Mouse (Mus musculus) spleen, adult 12 weeks (tissue): ENCODE measurements around the gene Sap18b.
"Not testable (repeated sequence)": the region's sequence is repeated elsewhere in the genome, so short reads cannot be mapped to it uniquely, and the experiment has no call there.

Experiments
- DNase-seq: peaks from one replicate; pipeline ENCODE4 v3.0.0; 2022; ENCODE audit warnings: low spot score

The Sap18b gene

GRCm38 (mm10) chr8:95822096-95822495 lies 3.0 kb upstream of the Sap18b start:
- no peak for DNase-seq

DNA sequence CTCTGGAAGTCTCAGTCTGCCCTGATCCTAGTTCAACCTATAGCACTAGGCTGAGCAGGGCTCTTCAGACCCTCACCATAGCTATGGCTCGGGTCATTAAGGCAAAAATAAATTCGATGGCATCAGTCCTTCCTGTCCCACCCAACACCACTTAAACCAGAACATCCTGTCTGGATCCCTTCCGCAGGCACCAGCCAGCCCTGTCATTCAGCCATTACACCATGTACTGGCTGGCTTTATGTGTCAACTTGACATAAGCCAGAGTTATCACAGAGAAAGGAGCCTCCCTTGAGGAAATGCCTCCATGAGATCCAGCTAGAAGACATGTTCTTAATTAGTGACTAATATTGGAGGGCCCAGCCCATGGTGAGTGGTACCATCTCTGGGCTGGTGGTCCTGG lies 2.4 kb upstream of the Sap18b start:
- DNase-seq: no peak

- DNase-seq: no peak
Observed at GRCm38 (mm10) chr8:95830144-95830543, 5.0 kb downstream of the Sap18b start.

DNA sequence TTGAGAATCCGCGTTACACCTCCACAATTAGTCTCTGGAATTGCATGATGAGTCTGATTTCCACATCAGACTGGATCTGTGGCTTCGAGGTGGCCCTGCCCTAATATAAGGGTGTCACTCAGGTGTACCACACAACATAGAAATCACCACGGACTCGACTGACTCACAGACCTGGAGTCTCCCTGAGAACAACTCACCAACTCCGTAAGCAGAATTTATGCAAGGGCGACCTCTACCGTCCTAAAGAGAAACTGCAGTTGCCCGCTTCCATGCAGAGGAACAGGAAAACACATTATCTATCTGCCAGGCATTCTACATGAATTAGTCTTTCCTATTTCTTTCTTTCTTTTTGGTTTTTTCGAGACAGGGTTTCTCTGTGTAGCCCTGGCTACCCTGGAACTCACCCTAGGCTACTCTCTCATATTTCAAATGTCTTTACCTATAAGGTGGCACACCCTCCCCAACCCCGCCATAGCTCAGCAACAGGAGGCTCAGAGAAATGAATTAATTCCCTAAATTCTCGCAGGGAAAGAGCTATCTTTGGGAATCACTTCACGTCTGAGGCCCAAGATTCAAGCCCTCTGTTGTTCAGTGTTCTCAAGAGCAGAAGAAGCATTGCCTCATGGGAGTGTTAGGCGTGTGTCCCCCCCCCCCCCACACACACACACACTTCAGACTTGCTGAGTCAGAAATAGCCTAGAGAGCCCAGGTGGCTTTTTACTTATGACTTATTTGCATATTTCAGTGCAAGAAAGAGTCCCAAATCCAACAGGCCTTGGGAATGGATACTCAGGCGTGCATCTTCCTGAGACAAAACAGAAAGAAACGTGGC lies 7.7 kb downstream of the Sap18b start:
- peak; percentile 73 for DNase-seq

GRCm38 (mm10) chr8:95833435-95833984 lies 8.4 kb downstream of the Sap18b start:
- DNase-seq: no peak

- DNase-seq: no peak
Observed at GRCm38 (mm10) chr8:95835891-95836290, 10.7 kb downstream of the Sap18b start.

- DNase-seq: no peak
Observed at GRCm38 (mm10) chr8:95837266-95837665, 12.1 kb downstream of the Sap18b start.

DNA sequence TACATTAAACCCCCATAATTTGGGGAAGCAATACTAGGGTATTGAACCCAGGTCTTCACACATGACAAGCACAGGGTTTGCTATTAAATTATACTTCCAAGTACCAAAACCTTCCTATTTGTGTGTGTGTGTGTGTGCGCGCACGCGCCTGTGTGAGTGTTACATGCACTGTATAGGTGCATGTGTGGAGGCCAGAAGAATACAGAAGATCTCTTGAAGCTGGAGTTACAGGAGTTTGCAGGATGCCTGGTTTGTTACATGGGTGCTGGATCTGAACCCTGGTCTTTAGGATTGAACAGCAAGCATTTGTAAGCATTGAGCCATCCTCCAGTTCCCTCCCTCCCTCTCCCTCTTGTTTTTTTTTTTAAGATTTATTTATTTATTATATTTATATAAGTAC lies 14.1 kb downstream of the Sap18b start:
- no peak for DNase-seq

GRCm38 (mm10) chr8:95841436-95841835 lies 16.3 kb downstream of the Sap18b start:
- DNase-seq: no peak

DNA sequence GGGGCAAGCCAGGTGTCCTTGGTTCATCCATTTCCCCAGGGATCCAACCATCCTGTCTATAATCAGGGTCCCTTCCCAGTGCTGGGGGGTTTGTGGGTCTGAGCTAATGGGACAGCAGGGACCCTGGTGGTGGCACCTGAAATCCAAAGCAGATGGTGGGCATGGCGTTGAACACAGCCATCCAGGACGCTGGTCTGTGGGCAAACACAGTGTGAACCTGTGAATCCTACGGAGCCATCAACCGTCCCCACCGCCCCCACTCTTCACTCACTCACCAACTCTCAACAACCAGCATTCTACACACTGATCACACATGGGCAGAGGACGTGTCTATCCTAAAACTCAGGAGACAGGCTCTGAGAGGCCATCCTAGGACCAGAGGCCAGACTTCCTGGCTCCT lies 18.8 kb downstream of the Sap18b start:
- DNase-seq: no peak

DNA sequence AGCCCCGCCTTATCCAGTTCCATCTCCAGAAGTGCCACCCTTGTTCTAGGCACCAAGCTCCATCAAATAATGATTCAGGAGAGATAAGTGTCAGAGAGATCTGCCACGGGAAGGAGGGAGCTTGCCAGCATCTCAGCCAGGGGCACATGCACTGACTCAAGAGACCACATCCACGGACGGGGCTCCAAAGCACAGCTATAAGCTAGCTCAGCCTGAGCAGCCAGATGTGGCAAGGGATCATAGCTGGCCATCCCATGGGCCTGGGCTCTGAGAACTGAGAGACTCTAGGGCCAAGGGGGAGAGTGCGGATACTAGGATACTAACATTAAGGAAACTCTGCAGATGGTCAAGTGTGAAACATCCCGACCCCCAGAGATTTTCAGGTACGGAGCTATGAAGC lies 19.9 kb downstream of the Sap18b start:
- DNase-seq: no peak

DNA sequence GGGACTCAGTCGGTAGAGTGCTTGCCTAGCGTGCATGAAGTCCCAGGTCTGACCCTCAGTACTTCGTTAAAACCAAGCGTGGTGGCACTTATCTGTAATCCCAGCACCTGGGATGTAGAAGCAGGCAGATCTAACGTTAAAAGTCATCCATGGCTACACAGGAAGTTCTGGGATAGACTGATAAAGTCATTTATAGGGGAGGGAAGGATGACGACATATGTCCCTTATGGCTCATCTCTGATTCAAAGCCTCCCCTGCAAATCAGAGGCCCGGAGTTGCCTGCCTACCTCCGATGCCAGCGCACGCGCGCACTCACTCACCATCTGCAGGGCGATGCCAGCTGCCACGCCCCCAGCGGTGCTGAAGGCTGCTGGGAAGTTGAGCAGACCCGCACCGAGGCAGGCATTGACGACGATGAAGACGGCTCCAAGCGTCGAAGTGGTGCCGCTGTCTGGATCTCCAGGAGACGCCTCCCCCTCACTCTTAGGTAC lies 23.0 kb downstream of the Sap18b start:
- DNase-seq: no peak

DNA sequence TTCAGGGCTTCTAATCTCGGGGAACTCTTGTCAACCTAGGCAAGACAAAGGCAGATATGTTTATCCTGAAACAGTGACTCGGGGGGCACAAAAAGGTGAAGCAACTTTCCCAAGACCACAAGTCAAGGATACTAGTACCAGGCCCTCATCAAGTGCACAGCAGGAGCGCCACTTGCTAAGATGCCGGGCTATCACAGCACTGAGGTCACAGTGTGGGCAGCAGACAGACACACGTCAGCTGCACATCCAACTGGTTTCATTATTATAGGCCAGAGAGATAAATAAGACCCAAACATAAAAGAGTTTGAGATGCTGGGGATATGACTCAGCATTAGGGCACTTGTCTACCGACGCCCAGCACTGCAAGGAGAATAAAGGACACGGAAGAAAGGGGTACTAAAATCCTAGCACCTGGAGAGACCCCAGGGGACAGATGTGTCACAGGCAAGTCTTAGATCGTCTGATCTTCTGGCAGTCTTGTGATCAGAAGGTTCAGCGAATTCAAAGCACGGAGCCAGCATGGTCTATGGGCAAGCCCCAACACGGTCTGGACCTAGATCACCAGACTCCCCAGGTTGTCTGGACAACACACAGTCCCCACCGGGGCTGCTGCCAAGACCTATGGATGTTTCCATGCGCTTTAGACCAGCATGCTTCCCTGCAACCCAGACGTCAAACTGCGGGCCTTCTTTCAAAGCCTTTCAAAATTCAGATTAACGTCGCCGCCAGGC lies 23.8 kb downstream of the Sap18b start:
- DNase-seq: no peak

- DNase-seq: no peak
Observed at GRCm38 (mm10) chr8:95850326-95850725, 25.2 kb downstream of the Sap18b start.

- no peak for DNase-seq
Observed at GRCm38 (mm10) chr8:95852290-95852689, 27.1 kb downstream of the Sap18b start.

DNA sequence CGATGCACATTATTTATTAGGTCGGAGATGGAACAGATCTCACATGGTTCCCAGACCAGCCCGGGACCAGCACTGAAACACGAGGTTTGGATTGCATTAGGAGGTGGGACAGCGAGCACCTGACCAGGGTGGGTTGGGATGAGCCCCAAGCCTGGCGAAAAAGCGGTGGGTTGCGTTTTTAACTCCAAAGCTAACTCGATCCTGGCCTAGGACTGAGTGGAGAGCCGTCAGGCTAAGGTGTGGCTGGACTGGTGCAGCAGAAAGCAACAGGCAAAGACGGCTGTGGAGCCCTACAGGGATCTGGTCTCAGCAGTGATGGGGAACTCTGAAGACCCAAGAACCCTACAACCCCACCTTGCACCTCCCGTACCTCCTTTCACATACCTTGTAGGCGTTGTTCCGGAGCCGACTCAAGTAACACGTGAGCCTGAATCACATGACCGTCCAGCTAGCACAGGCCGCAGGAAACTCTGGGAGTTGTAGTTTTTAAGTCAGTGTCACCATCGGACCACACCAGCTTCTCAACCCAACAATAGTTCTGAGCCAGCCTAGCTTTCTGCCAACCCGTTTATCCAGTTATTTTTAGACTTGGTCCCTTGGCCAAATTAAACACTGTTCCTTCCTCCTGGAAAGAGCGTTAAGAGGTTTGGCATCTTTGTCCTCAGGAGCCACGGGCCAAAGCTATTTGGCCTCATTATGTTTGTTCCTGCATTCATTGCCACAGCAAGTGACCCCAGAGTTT lies 28.1 kb downstream of the Sap18b start, which contains the start of gene Slc38a7:
TSS of gene Slc38a7 (minus strand) at position 438 of the 742 bp plus-strand sequence.
- DNase-seq: peak; percentile 44

GRCm38 (mm10) chr8:95854174-95854573 lies 29.0 kb downstream of the Sap18b start:
- DNase-seq: no peak

GRCm38 (mm10) chr8:95863761-95864440 lies 38.8 kb downstream of the Sap18b start:
- not testable (repeated sequence) for DNase-seq

DNA sequence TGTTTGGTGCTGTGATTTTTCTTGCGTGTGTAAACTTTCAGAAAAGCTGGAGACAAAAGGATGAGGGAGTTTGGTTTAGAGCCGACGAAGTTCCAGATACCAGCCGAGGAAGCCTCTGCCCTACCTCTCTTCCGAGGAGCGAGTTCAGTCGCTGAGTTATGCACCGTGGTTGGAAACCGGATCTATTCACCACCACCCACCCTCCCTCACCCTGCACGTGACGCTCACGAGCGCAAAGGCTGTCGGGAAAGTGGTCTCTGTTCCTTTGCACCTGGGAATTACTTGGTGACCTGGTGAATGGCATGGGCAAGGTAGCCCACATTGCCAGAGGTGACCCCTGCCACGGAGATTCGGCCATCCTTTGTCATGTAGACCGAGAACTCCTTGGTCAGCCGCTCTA lies 39.7 kb downstream of the Sap18b start:
- not testable (repeated sequence) for DNase-seq

GRCm38 (mm10) chr8:95871690-95872089 lies 46.5 kb downstream of the Sap18b start:
- DNase-seq: no peak

DNA sequence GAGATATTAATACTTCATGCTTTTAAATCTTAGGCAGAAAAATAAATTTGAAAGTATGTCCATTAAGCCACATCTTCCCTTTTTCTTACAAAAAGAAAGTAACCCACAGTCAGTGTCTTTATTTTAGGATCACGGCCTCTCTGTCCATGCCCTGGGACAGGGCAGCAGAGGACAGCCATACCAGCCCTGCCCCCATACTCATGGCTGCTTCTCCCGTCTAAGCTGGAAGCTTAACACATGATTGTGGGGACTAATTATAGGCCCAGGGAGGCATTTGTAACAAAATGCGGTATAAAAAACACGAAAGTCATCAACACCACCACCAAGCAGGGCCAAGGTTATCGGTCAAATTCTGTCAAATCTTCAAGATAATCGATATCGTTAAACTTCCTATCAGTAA lies 50.1 kb downstream of the Sap18b start:
- DNase-seq: no peak
